8 mouse cellular contexts compared by ENCODE assay signal in the genomic region with DNA sequence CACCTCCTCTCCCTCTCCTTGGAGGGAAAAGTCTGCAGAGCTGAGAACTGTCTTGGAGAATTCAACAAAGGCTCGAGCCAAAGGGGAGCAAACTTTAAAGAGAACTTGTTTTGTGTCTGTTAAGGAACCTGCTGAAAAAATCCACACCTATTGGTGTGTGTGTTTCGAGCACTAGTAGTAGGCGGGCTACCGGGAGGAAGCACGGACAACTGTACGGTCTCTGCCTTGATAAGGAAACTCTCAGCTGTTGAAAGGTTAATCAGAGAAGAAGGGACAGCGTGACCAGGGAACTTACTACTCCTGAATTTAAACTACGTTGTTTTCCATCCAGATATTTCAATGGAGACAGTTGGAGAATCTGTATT.
A peak's percentile ranks its signal among the peaks of the same experiment; 100 is the strongest.
DNase-seq lines count a peak whose midpoint lies in the region; ATAC-seq and TF ChIP-seq lines count a peak whose summit lies in the region.

No protein-coding gene starts in this region.

- 0% methylated on average over 8 of the region's 8 CpGs for WGBS in heart, postnatal 0 days
- 1% methylated on average over 8 of the region's 8 CpGs for WGBS in hindbrain, embryonic 11.5 days

- peak overlapping the region; percentile 85; the same call in 1 of the 2 replicates for H3K9ac ChIP-seq in heart, postnatal 0 days (replicated peaks; ENCODE audit: low read depth, low read length)
- H3K9ac ChIP-seq in hindbrain, embryonic 11.5 days (ENCODE audit: low read depth, low read length), result peak overlapping the region; percentile 64

- no peak for ATAC-seq in heart, postnatal 0 days (ENCODE audit: insufficient read depth, low read depth)
- ATAC-seq in hindbrain, embryonic 11.5 days (ENCODE audit: low FRiP score), result peak; percentile 39
- ATAC-seq in megakaryocyte-erythroid progenitor cell, adult 5-6 weeks (replicated peaks; ENCODE audit: low FRiP score, low TSS enrichment, poor library complexity, severe bottlenecking), result peak; percentile 43

- no peak for TF ChIP-seq EP300 in heart, postnatal 0 days (IDR thresholded peaks at IDR 0.05; ENCODE audit: low read depth)

- peak overlapping the region; percentile 99 for H3K27ac ChIP-seq in heart, postnatal 0 days (ENCODE audit: low read depth)
- peak overlapping the region; percentile 90 for H3K27ac ChIP-seq in hindbrain, embryonic 11.5 days (ENCODE audit: low read depth, low read length)

- H3K4me2 ChIP-seq in heart, postnatal 0 days (ENCODE audit: low read depth, low read length), result peak overlapping the region; percentile 87
- peak overlapping the region; percentile 70 for H3K4me2 ChIP-seq in hindbrain, embryonic 11.5 days (replicated peaks; ENCODE audit: low read depth, low read length)

- H3K9me3 ChIP-seq in heart, postnatal 0 days (replicated peaks; ENCODE audit: control insufficient read depth, low read length), result no peaks in the 10 kb centered on the region
- H3K9me3 ChIP-seq in hindbrain, embryonic 11.5 days (ENCODE audit: control insufficient read depth, low read length), result no peaks in the 10 kb centered on the region

- no peaks in the 10 kb centered on the region for H3K27me3 ChIP-seq in heart, postnatal 0 days (ENCODE audit: control insufficient read depth, insufficient read depth, low read length)
- no peaks in the 10 kb centered on the region for H3K27me3 ChIP-seq in hindbrain, embryonic 11.5 days (ENCODE audit: control insufficient read depth, insufficient read depth, low read length)

- H3K36me3 ChIP-seq in heart, postnatal 0 days (replicated peaks; ENCODE audit: control insufficient read depth, insufficient read depth, low read length), result no peaks in the 10 kb centered on the region
- no peaks in the 10 kb centered on the region for H3K36me3 ChIP-seq in hindbrain, embryonic 11.5 days (ENCODE audit: control insufficient read depth, insufficient read depth, low read length)

- TF ChIP-seq CTCF in heart, postnatal 0 days (IDR thresholded peaks at IDR 0.05; ENCODE audit: low read depth), result no peak

- peaks cover 65% of the 10 kb centered on the region for H3K4me1 ChIP-seq in heart, postnatal 0 days (ENCODE audit: control insufficient read depth, insufficient read depth)
- peaks cover 20% of the 10 kb centered on the region for H3K4me1 ChIP-seq in hindbrain, embryonic 11.5 days (replicated peaks; ENCODE audit: control insufficient read depth, insufficient read depth, low read length)

- peak overlapping the region; percentile 70 for H3K4me3 ChIP-seq in heart, postnatal 0 days (ENCODE audit: low read depth, low read length)
- peak overlapping the region; percentile 39 for H3K4me3 ChIP-seq in hindbrain, embryonic 11.5 days (ENCODE audit: low read depth, low read length)

- no peak for DNase-seq in heart, postnatal 0 days (ENCODE audit: low spot score)
- no peak for DNase-seq in heart, adult 9 months (ENCODE audit: low spot score in 2 of 2)
- DNase-seq in MEL-GATA-1-ER (ENCODE audit: extremely low read depth, low read depth), result peak; percentile 68
- DNase-seq in hindbrain, embryonic 11.5 days (ENCODE audit: low spot score), result no peak
- no peak for DNase-seq in layer of hippocampus, postnatal 36 days
- DNase-seq in left cerebral cortex, adult 18-20 months (ENCODE audit: low spot score in 2 of 2), result no peak
- no peak for DNase-seq in urinary bladder, postnatal 25 days (ENCODE audit: low spot score)
